Comparison of ENCODE assay signal across 8 mouse cellular contexts in genomic region chr14:57797551-57797950, GRCm38 (mm10). TPM values are rescaled to one million over a fixed set of nuclear protein-coding genes. Genes with fewer than 3 reads are reported as not detected.
A peak's percentile ranks its signal among the peaks of the same experiment; 100 is the strongest.
DNase-seq lines count a peak whose midpoint lies in the region; ATAC-seq and TF ChIP-seq lines count a peak whose summit lies in the region.

No protein-coding gene starts in this region.

- TF ChIP-seq POLR2A in kidney, adult 2 months (IDR thresholded peaks at IDR 0.05; ENCODE audit: low read depth, low read length): no peak
- no peak for TF ChIP-seq POLR2A in limb, embryonic 14.5 days (IDR thresholded peaks at IDR 0.05; ENCODE audit: borderline replicate concordance, extremely low read depth, insufficient read depth, insufficient read length)

- ATAC-seq in forebrain, embryonic 16.5 days: peak; percentile 46
- ATAC-seq in limb, embryonic 14.5 days (ENCODE audit: low FRiP score, low read depth): peak; percentile 47; the same call in 1 of the 2 replicates
- ATAC-seq in midbrain, embryonic 15.5 days (replicated peaks): peak; percentile 80
- no peak for ATAC-seq in inflammation-experienced regulatory T-cells, adult 6 months

- H3K9ac ChIP-seq in forebrain, embryonic 16.5 days (replicated peaks; ENCODE audit: low read depth, low read length): peak overlapping the region; percentile 59
- peak overlapping the region; percentile 80; the same call in 1 of the 2 replicates for H3K9ac ChIP-seq in limb, embryonic 14.5 days (ENCODE audit: low read depth, low read length, severe bottlenecking)
- peak overlapping the region; percentile 51 for H3K9ac ChIP-seq in midbrain, embryonic 15.5 days

- no peak for TF ChIP-seq CTCF in kidney, adult 2 months (conservative IDR thresholded peaks at IDR 0.05; ENCODE audit: insufficient read depth, insufficient read length, low read depth, low read length)

- peak overlapping the region; percentile 75 for H3K4me2 ChIP-seq in forebrain, embryonic 16.5 days (ENCODE audit: low read length)
- peak overlapping the region; percentile 43 for H3K4me2 ChIP-seq in limb, embryonic 14.5 days (replicated peaks; ENCODE audit: low read depth, low read length, severe bottlenecking)
- peak overlapping the region; percentile 58 for H3K4me2 ChIP-seq in midbrain, embryonic 15.5 days

- H3K4me1 ChIP-seq in kidney, adult 2 months (ENCODE audit: control insufficient read depth, insufficient read depth, low read length): peaks cover 5% of the 10 kb centered on the region; the same call in 1 of the 2 replicates
- H3K4me1 ChIP-seq in forebrain, embryonic 16.5 days (replicated peaks; ENCODE audit: control insufficient read depth, insufficient read depth, low read length): peaks cover 16% of the 10 kb centered on the region
- H3K4me1 ChIP-seq in limb, embryonic 14.5 days (ENCODE audit: control insufficient read depth, insufficient read depth, low read length): peaks cover 9% of the 10 kb centered on the region
- peaks cover 21% of the 10 kb centered on the region for H3K4me1 ChIP-seq in midbrain, embryonic 15.5 days

- DNase-seq in kidney, adult 2 months: no peak
- DNase-seq in kidney, adult 8-10 months: no peak
- DNase-seq in R1 (ENCODE audit: low read depth, low spot score): peak; percentile 49
- no peak for DNase-seq in limb, embryonic 14.5 days (ENCODE audit: low spot score)
- DNase-seq in layer of hippocampus, adult 18-20 months (ENCODE audit: low spot score in 2 of 2): no peak

- H3K4me3 ChIP-seq in kidney, adult 2 months (ENCODE audit: insufficient read depth, low read depth, low read length): peak overlapping the region; percentile 40
- H3K4me3 ChIP-seq in forebrain, embryonic 16.5 days (replicated peaks; ENCODE audit: low read length): peak overlapping the region; percentile 77
- H3K4me3 ChIP-seq in limb, embryonic 14.5 days (replicated peaks; ENCODE audit: low read length): peak overlapping the region; percentile 77
- H3K4me3 ChIP-seq in midbrain, embryonic 15.5 days: peak overlapping the region; percentile 89

- H3K27ac ChIP-seq in kidney, adult 2 months (ENCODE audit: insufficient read depth, low read depth, low read length): peak overlapping the region; percentile 37; the same call in 1 of the 2 replicates
- H3K27ac ChIP-seq in forebrain, embryonic 16.5 days (ENCODE audit: low read length): peak overlapping the region; percentile 70
- H3K27ac ChIP-seq in limb, embryonic 14.5 days (replicated peaks; ENCODE audit: low read depth, low read length): no peak overlapping the region; the same call in 1 of the 2 replicates
- H3K27ac ChIP-seq in midbrain, embryonic 15.5 days: peak overlapping the region; percentile 85

- H3K36me3 ChIP-seq in kidney, adult 2 months (ENCODE audit: control insufficient read depth, insufficient read depth, low read length): no peaks in the 10 kb centered on the region
- H3K36me3 ChIP-seq in forebrain, embryonic 16.5 days (ENCODE audit: control insufficient read depth, insufficient read depth): no peaks in the 10 kb centered on the region
- H3K36me3 ChIP-seq in limb, embryonic 14.5 days (ENCODE audit: control insufficient read depth, insufficient read depth, low read length): peaks cover 22% of the 10 kb centered on the region
- peaks cover 4% of the 10 kb centered on the region; the same call in 1 of the 2 replicates for H3K36me3 ChIP-seq in midbrain, embryonic 15.5 days (replicated peaks)

- H3K27me3 ChIP-seq in kidney, adult 2 months (replicated peaks; ENCODE audit: control insufficient read depth, insufficient read depth, low read length): no peaks in the 10 kb centered on the region
- H3K27me3 ChIP-seq in forebrain, embryonic 16.5 days (replicated peaks; ENCODE audit: control insufficient read depth, insufficient read depth, low read length): no peaks in the 10 kb centered on the region
- H3K27me3 ChIP-seq in limb, embryonic 14.5 days (ENCODE audit: control insufficient read depth, insufficient read depth, low read length): no peaks in the 10 kb centered on the region
- no peaks in the 10 kb centered on the region for H3K27me3 ChIP-seq in midbrain, embryonic 15.5 days (replicated peaks)

- 12% methylated on average over 7 of the region's 7 CpGs for WGBS in kidney, adult 2 months
- 12% methylated on average over 7 of the region's 7 CpGs for WGBS in forebrain, embryonic 16.5 days
- WGBS in limb, embryonic 14.5 days: 8% methylated on average over 7 of the region's 7 CpGs
- 13% methylated on average over 7 of the region's 7 CpGs for WGBS in midbrain, embryonic 15.5 days

- H3K9me3 ChIP-seq in forebrain, embryonic 16.5 days (ENCODE audit: control insufficient read depth, low read length): no peaks in the 10 kb centered on the region
- H3K9me3 ChIP-seq in limb, embryonic 14.5 days (ENCODE audit: control insufficient read depth, low read length): no peaks in the 10 kb centered on the region
- H3K9me3 ChIP-seq in midbrain, embryonic 15.5 days: no peaks in the 10 kb centered on the region

RNA-seq across cellular contexts. Expression of gene Sap18, which starts 0.4 kb away (rescaled TPM):
- polyA plus RNA-seq in kidney, adult 2 months (2012; rRNA removed): 5.6 and 7.0 TPM in 2 replicates
- polyA plus RNA-seq in forebrain, embryonic 16.5 days (2015; fragmentation: Nextera tagmentation; extraction: Ambion mirVana): 23.7 and 28.8 TPM in 2 replicates
- polyA plus RNA-seq in limb, embryonic 14.5 days (2012; rRNA removed): 19.3 and 39.6 TPM in 2 replicates
- polyA plus RNA-seq in limb, embryonic 14.5 days (2014; fragmentation: Nextera tagmentation; extraction: Ambion mirVana): 37.5 and 45.6 TPM in 2 replicates
- polyA plus RNA-seq in midbrain, embryonic 15.5 days (2015; fragmentation: Nextera tagmentation; extraction: Ambion mirVana): 25.4 and 29.5 TPM in 2 replicates
- 100 to 1,000 TPM; 170 to 224 (median 195) TPM for polyA plus RNA-seq in inflammation-experienced regulatory T-cells, adult 6 months (2017; shearing (Covaris generic))
- total RNA-seq in layer of hippocampus, adult 18-20 months (2021): 10 to 100 TPM; 44.9 to 58.8 TPM

RNA-seq across cellular contexts. Expression of gene Ska3, which starts 28.4 kb away (rescaled TPM):
- polyA plus RNA-seq in kidney, adult 2 months (2012; rRNA removed): 0.09 and 0.15 TPM in 2 replicates
- polyA plus RNA-seq in forebrain, embryonic 16.5 days (2015; fragmentation: Nextera tagmentation; extraction: Ambion mirVana): 15.2 and 19.0 TPM in 2 replicates
- 13.7 and 16.1 TPM in 2 replicates for polyA plus RNA-seq in limb, embryonic 14.5 days (2012; rRNA removed)
- polyA plus RNA-seq in limb, embryonic 14.5 days (2014; fragmentation: Nextera tagmentation; extraction: Ambion mirVana): 18.0 and 22.7 TPM in 2 replicates
- 6.2 and 6.9 TPM in 2 replicates for polyA plus RNA-seq in midbrain, embryonic 15.5 days (2015; fragmentation: Nextera tagmentation; extraction: Ambion mirVana)
- polyA plus RNA-seq in inflammation-experienced regulatory T-cells, adult 6 months (2017; shearing (Covaris generic)): 10 to 100 TPM in 1 of 3 experiments, 1 to 10 TPM in 2; 2.4 to 22.5 (median 3.3) TPM
- total RNA-seq in layer of hippocampus, adult 18-20 months (2021): under 1 TPM; 0.32 to 0.58 TPM

RNA-seq across cellular contexts. Expression of gene Mrpl57, which starts 28.5 kb away (rescaled TPM):
- 72.7 and 81.0 TPM in 2 replicates for polyA plus RNA-seq in kidney, adult 2 months (2012; rRNA removed)
- 123 and 130 TPM in 2 replicates for polyA plus RNA-seq in forebrain, embryonic 16.5 days (2015; fragmentation: Nextera tagmentation; extraction: Ambion mirVana)
- 71.9 and 73.2 TPM in 2 replicates for polyA plus RNA-seq in limb, embryonic 14.5 days (2012; rRNA removed)
- 152 and 162 TPM in 2 replicates for polyA plus RNA-seq in limb, embryonic 14.5 days (2014; fragmentation: Nextera tagmentation; extraction: Ambion mirVana)
- 128 and 132 TPM in 2 replicates for polyA plus RNA-seq in midbrain, embryonic 15.5 days (2015; fragmentation: Nextera tagmentation; extraction: Ambion mirVana)
- 100 to 1,000 TPM in 2 of 3 experiments, 10 to 100 TPM in 1; 88.4 to 144 (median 106) TPM for polyA plus RNA-seq in inflammation-experienced regulatory T-cells, adult 6 months (2017; shearing (Covaris generic))
- total RNA-seq in layer of hippocampus, adult 18-20 months (2021): 10 to 100 TPM; 64.5 to 72.0 TPM

RNA-seq across cellular contexts. Expression of gene Lats2, which starts 39.4 kb away (rescaled TPM):
- polyA plus RNA-seq in kidney, adult 2 months (2012; rRNA removed): 31.1 and 35.9 TPM in 2 replicates
- polyA plus RNA-seq in forebrain, embryonic 16.5 days (2015; fragmentation: Nextera tagmentation; extraction: Ambion mirVana): 7.9 and 8.9 TPM in 2 replicates
- polyA plus RNA-seq in limb, embryonic 14.5 days (2012; rRNA removed): 28.5 and 34.7 TPM in 2 replicates
- 25.3 and 29.7 TPM in 2 replicates for polyA plus RNA-seq in limb, embryonic 14.5 days (2014; fragmentation: Nextera tagmentation; extraction: Ambion mirVana)
- 7.6 TPM in 2 replicates for polyA plus RNA-seq in midbrain, embryonic 15.5 days (2015; fragmentation: Nextera tagmentation; extraction: Ambion mirVana)
- 10 to 100 TPM; 13.0 to 23.0 (median 20.1) TPM for polyA plus RNA-seq in inflammation-experienced regulatory T-cells, adult 6 months (2017; shearing (Covaris generic))
- total RNA-seq in layer of hippocampus, adult 18-20 months (2021): 10 to 100 TPM; 52.7 to 54.4 TPM

RNA-seq across cellular contexts. Expression of gene Gm49361, which starts 51.6 kb away (rescaled TPM):
- polyA plus RNA-seq in kidney, adult 2 months (2012; rRNA removed): not detected in 2 replicates
- polyA plus RNA-seq in forebrain, embryonic 16.5 days (2015; fragmentation: Nextera tagmentation; extraction: Ambion mirVana): not detected in 2 replicates
- not detected in 2 replicates for polyA plus RNA-seq in limb, embryonic 14.5 days (2012; rRNA removed)
- not detected in 2 replicates for polyA plus RNA-seq in limb, embryonic 14.5 days (2014; fragmentation: Nextera tagmentation; extraction: Ambion mirVana)
- not detected in 2 replicates for polyA plus RNA-seq in midbrain, embryonic 15.5 days (2015; fragmentation: Nextera tagmentation; extraction: Ambion mirVana)
- not detected for polyA plus RNA-seq in inflammation-experienced regulatory T-cells, adult 6 months (2017; shearing (Covaris generic))
- 1 to 10 TPM in 1 of 2 experiments, under 1 TPM in 1; 0.30 to 2.5 TPM for total RNA-seq in layer of hippocampus, adult 18-20 months (2021)
